Mouse (Mus musculus): ENCODE measurements around the gene Cdkn2aip.

- TF ChIP-seq POLR2A (IDR thresholded peaks at IDR 0.05; ENCODE audit: control insufficient read depth, extremely low read depth, insufficient read depth, low read length, poor library complexity) (no peak), CTCF (IDR thresholded peaks at IDR 0.05; ENCODE audit: borderline replicate concordance, control insufficient read depth, extremely low read depth, insufficient read depth, low read length, poor library complexity) (no peak)
Observed at GRCm38 (mm10) chr8:47691303-47691702, 22.4 kb downstream of the Cdkn2aip start.
